Mouse (Mus musculus) megakaryocyte, embryonic 14.5 days (primary cell): Measurements from ENCODE around the gene Olfr281.

Experiments
- FLI1 ChIP-seq: IDR thresholded peaks from 2 replicates; pipeline ENCODE4 v1.6.1; 2012; ENCODE audit warnings: low read length, inconsistent platforms, mixed read lengths
- GATA1 ChIP-seq: IDR thresholded peaks from 3 replicates; pipeline ENCODE4 v1.6.1; 2012; ENCODE audit warnings: mixed read lengths, low read length, inconsistent platforms, borderline replicate concordance

- TF ChIP-seq GATA1 (no peak), FLI1 (no peak)
These were observed 38.9 kb downstream of the Olfr281 start for GRCm38 (mm10) chr15:98491332-98491731.
